Mouse (Mus musculus): ENCODE measurements around the gene Acsf3. TPM values are rescaled to one million over a fixed set of nuclear protein-coding genes. Genes with fewer than 3 reads are reported as not detected.

Gene Acsf3
- polyA plus RNA-seq, 1 experiment from 2014 or later = 14.6 TPM

GRCm38 (mm10) chr8:122777701-122778100 lies 2.4 kb downstream of the Acsf3 start:
- no peaks in the 10 kb centered on the region for H3K4me1 ChIP-seq (ENCODE audit: control insufficient read depth, insufficient read depth, low read length)
- no peaks in the 10 kb centered on the region; the same call in 1 of the 2 replicates for H3K36me3 ChIP-seq (replicated peaks; ENCODE audit: control insufficient read depth, insufficient read depth, low read depth, low read length)
- no peak overlapping the region for H3K27ac ChIP-seq (replicated peaks; ENCODE audit: low read depth, low read length)
- no peaks in the 10 kb centered on the region for H3K27me3 ChIP-seq (ENCODE audit: control insufficient read depth, insufficient read depth, low read length)
- H3K9me3 ChIP-seq (replicated peaks; ENCODE audit: control insufficient read depth, low read length) = no peaks in the 10 kb centered on the region
- 93% methylated on average over 6 of the region's 6 CpGs for WGBS
- no peak for ATAC-seq (replicated peaks; ENCODE audit: insufficient number of reproducible peaks, low FRiP score, low TSS enrichment, low read depth)
- H3K9ac ChIP-seq (replicated peaks; ENCODE audit: low read length) = no peak overlapping the region
- no peak for DNase-seq (ENCODE audit: low spot score)
- no peak overlapping the region for H3K4me3 ChIP-seq (ENCODE audit: low read depth, low read length)
- no peak overlapping the region for H3K4me2 ChIP-seq (ENCODE audit: low read depth, low read length)

- no peaks in the 10 kb centered on the region for H3K27me3 ChIP-seq (ENCODE audit: control insufficient read depth, insufficient read depth, low read length)
- 75% methylated on average over 3 of the region's 3 CpGs for WGBS
- no peaks in the 10 kb centered on the region; the same call in 1 of the 2 replicates for H3K36me3 ChIP-seq (replicated peaks; ENCODE audit: control insufficient read depth, insufficient read depth, low read depth, low read length)
- no peaks in the 10 kb centered on the region for H3K9me3 ChIP-seq (replicated peaks; ENCODE audit: control insufficient read depth, low read length)
- H3K4me2 ChIP-seq (ENCODE audit: low read depth, low read length) = no peak overlapping the region
- H3K4me1 ChIP-seq (ENCODE audit: control insufficient read depth, insufficient read depth, low read length) = no peaks in the 10 kb centered on the region
- DNase-seq (ENCODE audit: low spot score) = no peak
- no peak overlapping the region for H3K27ac ChIP-seq (replicated peaks; ENCODE audit: low read depth, low read length)
- no peak overlapping the region for H3K9ac ChIP-seq (replicated peaks; ENCODE audit: low read length)
- no peak overlapping the region for H3K4me3 ChIP-seq (ENCODE audit: low read depth, low read length)
- no peak for ATAC-seq (replicated peaks; ENCODE audit: insufficient number of reproducible peaks, low FRiP score, low TSS enrichment, low read depth)
These were observed 3.5 kb downstream of the Acsf3 start for GRCm38 (mm10) chr8:122778703-122779239.

- ATAC-seq (replicated peaks; ENCODE audit: insufficient number of reproducible peaks, low FRiP score, low TSS enrichment, low read depth) (no peak), DNase-seq (ENCODE audit: low spot score) (no peak)
- Histone ChIP-seq H3K4me3 (ENCODE audit: low read depth, low read length) (no peak overlapping the region), H3K36me3 (replicated peaks; ENCODE audit: control insufficient read depth, insufficient read depth, low read depth, low read length) (no peaks in the 10 kb centered on the region; the same call in 1 of the 2 replicates), H3K9me3 (replicated peaks; ENCODE audit: control insufficient read depth, low read length) (no peaks in the 10 kb centered on the region), H3K27me3 (ENCODE audit: control insufficient read depth, insufficient read depth, low read length) (no peaks in the 10 kb centered on the region), H3K27ac (replicated peaks; ENCODE audit: low read depth, low read length) (no peak overlapping the region), H3K4me2 (ENCODE audit: low read depth, low read length) (no peak overlapping the region), H3K4me1 (ENCODE audit: control insufficient read depth, insufficient read depth, low read length) (no peaks in the 10 kb centered on the region), H3K9ac (replicated peaks; ENCODE audit: low read length) (no peak overlapping the region)
- WGBS = 79% methylated on average over 9 of the region's 9 CpGs
These were observed 4.0 kb downstream of the Acsf3 start for GRCm38 (mm10) chr8:122779255-122779654.

GRCm38 (mm10) chr8:122784756-122785155 lies 9.5 kb downstream of the Acsf3 start:
- no peaks in the 10 kb centered on the region for H3K9me3 ChIP-seq (replicated peaks; ENCODE audit: control insufficient read depth, low read length)
- H3K27me3 ChIP-seq (ENCODE audit: control insufficient read depth, insufficient read depth, low read length) = no peaks in the 10 kb centered on the region
- no peak overlapping the region for H3K27ac ChIP-seq (replicated peaks; ENCODE audit: low read depth, low read length)
- 85% methylated on average over 1 of the region's 1 CpGs for WGBS
- no peak overlapping the region for H3K4me3 ChIP-seq (ENCODE audit: low read depth, low read length)
- DNase-seq (ENCODE audit: low spot score) (no peak), ATAC-seq (replicated peaks; ENCODE audit: insufficient number of reproducible peaks, low FRiP score, low TSS enrichment, low read depth) (no peak)
- no peaks in the 10 kb centered on the region for H3K4me1 ChIP-seq (ENCODE audit: control insufficient read depth, insufficient read depth, low read length)
- H3K9ac ChIP-seq (replicated peaks; ENCODE audit: low read length) = no peak overlapping the region
- H3K36me3 ChIP-seq (replicated peaks; ENCODE audit: control insufficient read depth, insufficient read depth, low read depth, low read length) = no peaks in the 10 kb centered on the region; the same call in 1 of the 2 replicates
- no peak overlapping the region for H3K4me2 ChIP-seq (ENCODE audit: low read depth, low read length)

GRCm38 (mm10) chr8:122789796-122790195 lies 14.5 kb downstream of the Acsf3 start:
- no peak for DNase-seq (ENCODE audit: low spot score)
- no peak overlapping the region for H3K27ac ChIP-seq (replicated peaks; ENCODE audit: low read depth, low read length)
- H3K9ac ChIP-seq (replicated peaks; ENCODE audit: low read length) = no peak overlapping the region
- no peaks in the 10 kb centered on the region; the same call in 1 of the 2 replicates for H3K36me3 ChIP-seq (replicated peaks; ENCODE audit: control insufficient read depth, insufficient read depth, low read depth, low read length)
- no peaks in the 10 kb centered on the region for H3K9me3 ChIP-seq (replicated peaks; ENCODE audit: control insufficient read depth, low read length)
- H3K4me2 ChIP-seq (ENCODE audit: low read depth, low read length) = no peak overlapping the region
- no peaks in the 10 kb centered on the region for H3K27me3 ChIP-seq (ENCODE audit: control insufficient read depth, insufficient read depth, low read length)
- no peak overlapping the region for H3K4me3 ChIP-seq (ENCODE audit: low read depth, low read length)
- no peaks in the 10 kb centered on the region for H3K4me1 ChIP-seq (ENCODE audit: control insufficient read depth, insufficient read depth, low read length)
- no peak for ATAC-seq (replicated peaks; ENCODE audit: insufficient number of reproducible peaks, low FRiP score, low TSS enrichment, low read depth)
- WGBS = 86% methylated on average over 5 of the region's 5 CpGs

- H3K27me3 ChIP-seq (ENCODE audit: control insufficient read depth, insufficient read depth, low read length) = no peaks in the 10 kb centered on the region
- no peak overlapping the region for H3K27ac ChIP-seq (replicated peaks; ENCODE audit: low read depth, low read length)
- H3K4me3 ChIP-seq (ENCODE audit: low read depth, low read length) = no peak overlapping the region
- H3K4me2 ChIP-seq (ENCODE audit: low read depth, low read length) = no peak overlapping the region
- 81% methylated on average over 18 of the region's 18 CpGs for WGBS
- H3K9me3 ChIP-seq (replicated peaks; ENCODE audit: control insufficient read depth, low read length) = no peaks in the 10 kb centered on the region
- no peak overlapping the region for H3K9ac ChIP-seq (replicated peaks; ENCODE audit: low read length)
- ATAC-seq (replicated peaks; ENCODE audit: insufficient number of reproducible peaks, low FRiP score, low TSS enrichment, low read depth) (no peak), DNase-seq (ENCODE audit: low spot score) (no peak)
- no peaks in the 10 kb centered on the region for H3K36me3 ChIP-seq (replicated peaks; ENCODE audit: control insufficient read depth, insufficient read depth, low read depth, low read length)
- no peaks in the 10 kb centered on the region for H3K4me1 ChIP-seq (ENCODE audit: control insufficient read depth, insufficient read depth, low read length)
These were observed 18.3 kb downstream of the Acsf3 start for GRCm38 (mm10) chr8:122793375-122794174.

- H3K27ac ChIP-seq (replicated peaks; ENCODE audit: low read depth, low read length) = no peak overlapping the region
- H3K36me3 ChIP-seq (replicated peaks; ENCODE audit: control insufficient read depth, insufficient read depth, low read depth, low read length) = no peaks in the 10 kb centered on the region
- no peaks in the 10 kb centered on the region for H3K9me3 ChIP-seq (replicated peaks; ENCODE audit: control insufficient read depth, low read length)
- no peak overlapping the region for H3K4me3 ChIP-seq (ENCODE audit: low read depth, low read length)
- DNase-seq (ENCODE audit: low spot score) (no peak), ATAC-seq (replicated peaks; ENCODE audit: insufficient number of reproducible peaks, low FRiP score, low TSS enrichment, low read depth) (no peak)
- no peaks in the 10 kb centered on the region for H3K4me1 ChIP-seq (ENCODE audit: control insufficient read depth, insufficient read depth, low read length)
- no peak overlapping the region for H3K9ac ChIP-seq (replicated peaks; ENCODE audit: low read length)
- no peak overlapping the region for H3K4me2 ChIP-seq (ENCODE audit: low read depth, low read length)
- no peaks in the 10 kb centered on the region for H3K27me3 ChIP-seq (ENCODE audit: control insufficient read depth, insufficient read depth, low read length)
- WGBS = 89% methylated on average over 5 of the region's 5 CpGs
These were observed 18.8 kb downstream of the Acsf3 start for GRCm38 (mm10) chr8:122794175-122794454.

GRCm38 (mm10) chr8:122803906-122804761 lies 28.8 kb downstream of the Acsf3 start:
- no peaks in the 10 kb centered on the region for H3K4me1 ChIP-seq (ENCODE audit: control insufficient read depth, insufficient read depth, low read length)
- 25% methylated on average over 15 of the region's 15 CpGs for WGBS
- no peak overlapping the region for H3K9ac ChIP-seq (replicated peaks; ENCODE audit: low read length)
- DNase-seq (ENCODE audit: low spot score) = peak; percentile 14
- H3K27ac ChIP-seq (replicated peaks; ENCODE audit: low read depth, low read length) = no peak overlapping the region
- H3K4me2 ChIP-seq (ENCODE audit: low read depth, low read length) = no peak overlapping the region
- ATAC-seq (replicated peaks; ENCODE audit: insufficient number of reproducible peaks, low FRiP score, low TSS enrichment, low read depth) = peak; percentile 61; the same call in 1 of the 2 replicates
- H3K9me3 ChIP-seq (replicated peaks; ENCODE audit: control insufficient read depth, low read length) = no peaks in the 10 kb centered on the region
- H3K4me3 ChIP-seq (ENCODE audit: low read depth, low read length) = no peak overlapping the region
- no peaks in the 10 kb centered on the region for H3K36me3 ChIP-seq (replicated peaks; ENCODE audit: control insufficient read depth, insufficient read depth, low read depth, low read length)
- H3K27me3 ChIP-seq (ENCODE audit: control insufficient read depth, insufficient read depth, low read length) = no peaks in the 10 kb centered on the region
